Mouse (Mus musculus) MN1 (cell line): Measurements from ENCODE around the gene Cep131.

Experiments
- DNase-seq: peaks from one replicate; pipeline ENCODE4 v3.0.0-alpha.2; 2016; ENCODE audit warnings: low spot score

Cep131 gene

DNA sequence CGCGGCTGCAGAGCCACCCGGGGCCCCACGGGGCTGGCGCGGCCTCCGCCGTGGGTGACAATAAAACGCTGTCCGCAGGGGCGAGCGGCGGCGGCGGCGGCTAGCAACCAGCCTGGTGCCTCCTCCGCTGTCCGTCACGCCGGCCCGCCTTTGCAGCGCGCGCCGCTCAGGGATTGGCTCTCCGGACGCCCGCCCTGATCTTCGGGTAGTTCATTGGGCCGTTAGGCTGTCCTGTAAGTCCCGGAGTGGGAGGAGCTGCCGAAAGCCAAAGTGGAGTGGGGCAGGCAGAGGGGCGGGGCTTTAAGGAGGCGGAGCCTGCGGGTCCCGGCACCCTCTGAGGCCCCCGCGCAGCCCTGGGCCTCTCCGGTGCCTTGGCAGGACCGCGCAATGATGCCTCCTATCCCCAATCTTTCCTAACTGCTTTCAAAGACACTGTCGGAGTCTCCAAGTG, at the start of gene Cep131:
Gene Cep131, minus strand, starts transcription at position 126 of the 451 bp plus-strand sequence.
- peak; percentile 99 for DNase-seq

DNA sequence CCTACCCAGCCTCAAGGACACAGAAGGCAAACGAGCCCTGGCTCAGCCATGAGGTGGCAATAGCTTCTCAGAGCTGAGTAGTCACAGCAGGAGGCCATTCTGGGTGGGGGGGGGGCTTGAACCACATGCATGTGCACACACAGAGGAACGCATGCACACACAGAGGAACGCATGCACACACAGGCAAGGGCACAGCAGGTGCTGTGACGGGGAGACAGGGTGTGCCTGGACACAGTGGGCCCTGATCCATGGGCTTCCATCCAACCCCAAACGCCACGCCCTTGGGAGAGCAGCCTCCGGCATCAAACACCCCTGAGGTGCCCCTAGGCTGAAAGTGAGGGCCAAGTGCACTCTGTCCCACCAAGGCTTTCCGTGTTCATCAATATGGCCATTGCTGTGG, 49.6 kb upstream of the Cep131 start:
- DNase-seq, result no peak

DNA sequence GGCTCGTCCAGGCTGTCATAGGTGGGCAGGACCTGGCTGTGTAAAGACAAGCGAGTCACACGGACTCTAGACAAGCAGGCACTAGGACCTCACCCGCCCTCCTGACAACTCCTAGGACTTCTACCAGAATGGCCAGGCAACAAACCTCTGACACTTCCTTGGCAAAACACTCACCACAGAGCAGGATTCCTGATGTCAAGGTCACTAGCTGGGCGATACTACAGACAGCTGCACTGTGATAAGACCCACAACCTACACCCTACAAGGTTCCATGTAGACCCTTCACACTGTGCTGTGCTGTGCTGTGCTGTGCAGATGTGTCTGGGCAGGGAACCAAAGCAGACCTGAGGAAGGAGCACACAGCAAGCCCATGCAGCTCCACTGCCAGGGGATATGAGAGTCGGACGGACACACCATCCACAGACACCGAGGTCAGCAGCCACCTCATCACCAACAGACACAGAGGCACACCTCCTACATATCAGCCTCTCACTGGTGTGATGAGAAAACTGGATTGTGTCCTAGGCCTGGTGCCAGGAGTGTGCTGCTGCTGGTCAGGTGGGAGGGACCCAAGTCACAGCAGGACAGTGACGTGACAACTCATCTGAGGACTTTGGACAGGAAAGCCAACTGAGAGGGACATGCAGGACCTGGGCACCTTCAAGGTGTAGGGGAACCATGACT, 48.4 kb upstream of the Cep131 start:
- DNase-seq, result no peak

DNA sequence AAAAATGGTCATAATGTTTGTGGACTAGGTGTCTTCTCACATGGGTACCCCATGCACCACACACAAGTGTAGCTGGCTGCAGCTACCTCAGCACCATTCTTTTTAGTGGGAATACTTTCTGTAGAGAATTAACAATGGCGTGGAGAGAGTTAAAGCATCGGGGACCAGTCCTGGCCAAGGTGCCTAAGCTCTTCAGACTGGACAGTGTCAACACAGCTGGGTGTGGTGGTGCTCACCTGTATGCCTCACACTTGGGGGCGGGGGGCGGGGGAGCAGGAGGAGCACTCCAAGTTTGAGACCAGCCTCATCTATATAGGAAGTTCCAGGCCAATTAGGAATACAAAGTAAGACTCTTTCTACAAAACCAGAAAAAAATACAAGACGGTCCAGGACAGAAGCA, 47.5 kb upstream of the Cep131 start:
- DNase-seq, result no peak

DNA sequence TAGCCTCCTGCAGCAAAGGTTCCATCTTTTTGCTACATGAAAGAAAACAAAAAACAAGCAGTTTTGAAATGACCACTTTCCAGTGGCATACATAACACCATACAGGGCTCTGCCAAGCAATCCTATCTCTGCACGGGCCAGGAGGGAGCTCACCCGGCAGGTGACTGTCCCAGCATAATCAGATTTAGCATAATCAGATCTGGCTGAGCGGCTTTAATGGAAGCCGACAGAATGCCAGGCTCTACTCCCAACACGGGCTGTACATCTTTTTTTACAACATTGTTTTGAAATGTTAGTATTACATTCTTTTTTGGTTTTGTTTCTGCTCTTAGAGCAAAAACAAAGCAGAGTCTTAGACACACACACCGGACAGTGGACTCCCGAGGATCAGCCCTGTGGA, 42.7 kb upstream of the Cep131 start:
- peak; percentile 46 for DNase-seq

DNA sequence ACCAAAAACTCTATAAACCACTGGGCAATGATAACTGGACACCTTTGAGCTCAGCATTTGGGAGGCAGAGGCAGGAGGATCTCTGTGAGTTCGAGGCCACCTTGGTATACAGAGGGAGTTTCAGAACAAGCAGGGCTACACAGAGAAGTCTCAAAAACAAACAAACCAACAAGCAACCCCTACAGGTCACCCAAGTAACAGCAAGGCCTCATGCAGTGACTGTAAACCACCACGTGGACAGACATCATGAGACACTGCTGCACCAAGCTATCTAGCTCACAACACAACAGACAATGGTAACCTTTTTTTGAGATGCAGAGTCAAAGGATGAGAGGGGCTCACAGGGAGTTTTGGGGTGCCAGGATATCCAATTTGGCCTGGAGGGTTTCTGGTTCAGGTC, 40.2 kb upstream of the Cep131 start:
- no peak for DNase-seq

DNA sequence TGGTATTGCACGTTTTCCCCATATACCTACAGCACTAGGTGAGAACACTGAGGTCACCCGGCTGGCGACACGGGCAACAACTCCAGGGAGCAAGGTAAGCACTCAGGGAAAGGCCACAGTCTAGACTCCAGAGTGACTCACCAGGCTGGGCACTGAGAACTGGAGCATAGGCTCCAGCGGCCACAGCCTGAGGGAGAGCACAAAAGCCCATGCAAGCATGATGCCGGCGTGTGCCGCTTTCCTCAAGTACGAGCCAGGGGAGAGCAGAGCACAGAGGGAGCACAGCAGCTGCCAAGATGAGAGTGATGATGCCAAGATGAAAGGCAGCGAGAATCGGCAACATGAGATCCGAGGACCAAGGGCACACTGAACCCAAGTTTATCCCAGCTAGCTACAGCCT, 35.5 kb upstream of the Cep131 start:
- peak; percentile 32 for DNase-seq

DNA sequence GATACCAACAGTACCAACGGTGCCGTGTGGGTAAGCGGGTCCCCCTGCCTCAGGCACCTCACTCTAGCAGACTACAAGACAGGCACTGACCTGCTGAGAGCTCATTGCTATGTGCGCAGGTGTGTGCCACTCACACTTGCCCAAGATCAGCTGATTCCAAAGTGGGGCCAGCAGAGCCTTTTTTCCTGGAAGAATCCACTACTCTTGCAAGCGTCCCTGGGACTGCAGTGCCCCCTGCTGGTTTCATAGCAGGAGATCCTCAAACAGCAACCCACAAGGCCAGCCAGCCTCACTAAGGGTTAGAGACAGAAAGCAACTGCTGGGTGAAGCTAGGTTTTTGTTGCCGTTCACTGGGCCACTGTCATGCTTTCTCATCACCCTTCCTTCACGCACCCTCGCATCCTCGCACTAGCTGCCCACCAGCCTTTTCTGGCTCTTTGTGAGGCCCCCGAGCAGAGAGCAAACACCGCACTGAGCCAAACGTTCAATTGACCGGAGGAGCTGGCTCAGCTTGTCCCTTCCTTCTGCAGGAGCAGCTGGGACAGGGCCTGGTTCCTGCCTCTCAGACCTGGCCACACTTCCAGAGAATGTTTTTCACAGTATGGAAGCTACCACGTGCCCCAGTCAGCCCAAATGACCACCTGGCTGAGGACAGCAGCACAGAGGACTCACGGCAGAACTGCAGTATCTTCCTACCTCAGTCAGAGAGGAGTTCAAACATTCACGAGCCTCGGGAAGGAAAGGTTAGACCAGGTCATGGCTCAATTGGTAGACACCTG, 34.2 kb upstream of the Cep131 start:
- DNase-seq, result peak; percentile 85

DNA sequence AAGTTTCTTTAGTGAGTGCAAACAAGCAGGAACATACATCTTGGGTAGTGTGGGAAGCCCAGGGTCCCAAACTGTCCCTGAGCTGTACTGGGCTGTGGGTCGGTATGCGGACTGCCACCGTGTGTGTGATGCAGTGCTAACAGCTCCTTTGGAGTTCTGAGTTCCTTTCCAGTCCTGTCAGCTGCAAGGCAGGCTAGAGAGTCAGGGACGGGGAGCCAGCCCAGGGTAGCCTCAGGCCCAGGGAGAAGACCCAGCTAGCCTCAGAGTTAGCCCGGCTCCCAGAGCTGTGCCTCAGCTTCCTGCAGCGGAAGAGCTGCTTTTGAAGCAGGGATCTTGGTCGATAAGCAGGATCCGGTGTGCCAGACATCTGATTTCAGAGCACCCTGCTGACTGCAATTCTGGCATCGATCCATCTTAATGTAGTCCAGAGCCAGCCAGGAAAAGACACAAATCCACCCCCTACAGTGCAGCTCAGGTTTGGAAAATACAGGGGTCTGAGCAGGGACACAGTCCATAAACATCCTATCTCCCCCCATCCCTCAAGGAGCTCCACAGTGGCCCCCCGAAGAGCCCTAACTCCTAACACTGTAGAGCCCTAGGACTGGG, 33.4 kb upstream of the Cep131 start:
- peak; percentile 68 for DNase-seq

DNA sequence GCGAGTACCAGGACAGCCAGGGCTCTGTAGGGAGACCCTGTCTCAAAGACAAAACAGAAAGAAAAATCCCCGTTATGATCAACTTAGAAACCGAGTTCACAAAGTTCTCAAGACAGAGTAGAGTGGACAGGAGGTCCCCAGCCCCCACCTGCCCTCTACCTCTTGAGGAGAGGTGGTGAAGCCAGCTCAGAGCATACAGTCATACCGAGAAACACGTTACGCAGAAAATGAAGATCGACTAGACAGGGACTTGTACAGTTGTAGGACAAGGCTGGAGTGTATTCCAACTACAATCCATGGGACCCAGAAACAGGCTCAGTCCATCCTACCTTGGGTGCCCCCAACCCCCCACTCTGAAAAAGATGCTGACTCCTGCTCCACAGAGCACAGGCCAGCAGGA, 32.5 kb upstream of the Cep131 start:
- DNase-seq, result no peak

DNA sequence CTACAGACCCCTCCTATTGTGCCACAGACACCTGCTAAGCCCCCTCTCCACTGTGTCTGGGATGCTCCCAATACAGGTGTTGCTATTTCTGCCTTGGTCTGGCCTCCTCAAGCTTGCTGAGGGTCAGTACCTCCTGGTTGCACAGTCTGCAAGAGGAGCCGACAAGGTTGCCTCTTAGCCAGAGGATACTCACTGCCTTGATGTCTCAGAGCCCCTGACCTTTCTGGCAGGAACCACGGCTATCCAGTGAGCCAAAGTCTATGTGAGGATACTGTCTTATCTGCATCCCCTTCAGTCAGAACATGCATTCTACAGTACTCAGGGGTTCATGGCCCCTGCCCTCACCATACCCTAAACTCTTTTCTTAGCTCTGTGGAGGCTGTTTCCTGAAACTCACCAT, 31.0 kb upstream of the Cep131 start:
- no peak for DNase-seq

DNA sequence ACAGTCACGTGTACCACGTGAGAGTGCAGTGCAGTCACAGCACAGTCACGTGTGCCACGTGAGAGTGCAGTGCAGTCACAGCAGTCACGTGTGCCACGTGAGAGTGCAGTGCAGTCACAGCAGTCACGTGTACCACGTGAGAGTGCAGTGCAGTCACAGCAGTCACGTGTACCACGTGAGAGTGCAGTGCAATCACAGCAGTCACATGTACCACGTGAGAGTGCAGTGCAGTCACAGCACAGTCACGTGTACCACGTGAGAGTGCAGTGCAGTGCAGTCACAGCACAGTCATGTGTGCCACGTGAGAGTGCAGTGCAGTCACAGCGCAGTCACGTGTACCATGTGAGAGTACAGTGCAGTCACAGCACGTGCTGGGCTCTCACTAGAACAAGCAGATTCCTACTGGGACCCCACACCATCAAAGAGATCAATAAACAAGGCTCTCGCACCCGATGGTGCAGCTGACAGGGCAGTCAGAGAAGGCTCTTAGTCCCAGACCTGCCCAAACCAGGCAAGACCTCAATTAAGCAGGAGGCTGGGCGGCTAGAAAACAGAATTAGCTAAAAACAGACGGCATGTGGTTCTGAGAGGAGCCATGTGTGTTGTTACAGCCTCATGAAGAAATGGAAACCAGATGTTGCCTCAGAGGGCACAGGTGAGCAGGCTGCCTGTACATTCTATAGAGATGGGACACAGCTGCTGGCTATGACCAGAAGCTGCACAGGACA, 28.0 kb upstream of the Cep131 start:
- DNase-seq, result peak; percentile 88

DNA sequence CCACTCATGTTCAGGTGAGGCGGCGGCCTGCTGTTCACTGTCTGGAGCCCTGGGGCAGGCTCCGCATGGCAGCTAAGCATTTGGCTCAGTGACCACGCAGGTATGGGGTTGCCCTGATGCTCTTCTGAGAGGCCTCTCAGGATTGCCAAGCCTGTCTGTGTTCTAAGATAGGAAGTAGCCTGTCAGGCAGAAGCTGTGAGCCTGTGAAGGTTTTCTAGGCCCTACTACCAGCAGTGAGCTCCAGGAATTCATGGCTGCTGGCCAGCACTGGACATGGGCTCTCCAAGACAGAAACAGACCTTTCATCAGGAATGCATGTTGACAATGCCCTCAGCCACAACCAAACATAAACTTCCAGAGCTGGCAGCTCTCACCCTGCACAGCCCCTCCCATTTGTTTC, 25.5 kb upstream of the Cep131 start:
- DNase-seq, result peak; percentile 46

DNA sequence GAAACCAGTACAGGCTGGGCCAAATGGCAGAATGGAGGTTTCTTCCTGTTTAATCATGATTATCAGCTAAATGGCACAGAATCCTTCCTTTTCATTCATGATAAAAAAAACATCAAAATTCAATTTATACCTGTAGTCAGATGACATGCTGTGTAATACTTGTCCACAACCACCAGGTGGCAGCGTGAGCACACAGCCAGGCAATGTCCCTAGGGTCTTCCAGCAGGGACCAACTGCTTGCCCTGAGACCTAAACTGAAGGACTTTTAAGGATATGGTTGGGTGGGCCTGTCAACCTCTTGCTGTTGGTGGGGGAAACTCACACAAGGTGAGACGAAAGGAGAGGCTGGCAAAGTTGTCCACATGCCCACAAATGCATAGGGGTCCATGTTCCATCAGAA, 24.4 kb upstream of the Cep131 start:
- DNase-seq, result peak; percentile 84

DNA sequence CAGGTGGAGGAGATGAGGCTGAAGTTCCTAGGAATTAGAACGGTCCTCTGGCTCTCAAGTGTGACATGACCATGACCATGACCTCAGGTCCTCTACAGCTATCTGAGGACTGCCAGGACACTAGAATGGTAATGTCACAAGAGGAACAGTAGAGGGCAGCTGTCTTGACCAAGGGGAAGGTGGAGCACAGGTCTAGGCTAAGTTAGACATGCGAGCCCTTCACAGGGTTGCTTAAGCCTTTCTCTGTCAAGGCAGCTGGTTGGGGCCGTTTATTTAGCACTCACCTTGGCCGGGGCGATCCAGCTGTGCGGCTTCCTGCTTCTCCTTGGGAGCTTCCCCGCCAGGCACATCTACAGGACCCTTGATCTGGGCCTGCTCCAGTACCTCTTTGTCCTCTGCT, 23.9 kb upstream of the Cep131 start:
- DNase-seq, result peak; percentile 60

DNA sequence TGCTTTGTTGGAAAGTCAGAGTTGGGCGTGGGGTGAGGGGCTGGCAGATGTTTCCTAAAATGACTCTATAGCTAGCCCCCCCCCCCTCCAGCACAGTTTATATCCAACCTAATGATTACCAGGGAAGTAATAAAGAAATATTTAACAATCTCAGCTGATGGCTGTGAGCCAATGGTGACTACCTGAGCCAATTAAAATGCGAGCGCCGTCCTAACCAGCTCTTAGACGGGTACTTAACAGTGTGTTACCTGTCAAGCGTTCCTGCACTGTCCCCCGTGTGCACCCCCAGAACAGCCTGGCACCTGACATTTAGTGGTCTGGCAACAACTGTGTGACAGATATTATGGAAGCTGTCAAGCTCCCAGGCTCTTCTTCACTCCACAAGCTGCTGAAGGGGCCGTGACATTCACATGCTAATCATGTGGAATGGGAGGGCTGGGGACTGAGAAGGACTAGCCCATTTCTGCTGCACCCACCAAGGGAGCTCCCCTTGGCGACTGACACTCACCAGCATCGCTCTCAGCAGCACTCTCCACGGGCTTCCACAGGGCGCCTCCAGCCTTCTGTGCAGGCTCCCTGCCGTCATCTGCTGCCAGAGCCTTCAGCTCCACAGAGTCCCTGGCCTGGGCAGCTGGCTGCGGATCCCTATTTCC, 23.1 kb upstream of the Cep131 start:
- no peak for DNase-seq

DNA sequence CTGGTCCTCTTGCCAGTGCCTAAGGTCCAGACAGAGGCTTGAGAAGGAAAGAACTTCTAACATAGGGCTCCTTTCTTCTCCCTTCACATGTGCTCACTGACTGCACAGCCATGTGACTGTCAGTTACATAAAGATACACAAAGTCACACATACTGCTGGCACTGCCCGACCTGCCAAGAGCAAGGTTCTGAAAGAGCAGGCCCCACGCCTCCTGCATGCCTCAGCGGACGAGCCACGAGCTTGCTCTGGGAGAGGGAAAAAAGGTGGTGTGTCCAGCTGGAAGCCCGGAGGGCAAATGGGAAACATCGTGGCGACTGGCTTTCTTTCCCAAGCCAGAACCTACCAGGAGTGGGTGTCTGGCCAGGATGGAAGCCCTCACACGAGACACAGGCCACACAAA, 21.2 kb upstream of the Cep131 start:
- DNase-seq, result no peak

DNA sequence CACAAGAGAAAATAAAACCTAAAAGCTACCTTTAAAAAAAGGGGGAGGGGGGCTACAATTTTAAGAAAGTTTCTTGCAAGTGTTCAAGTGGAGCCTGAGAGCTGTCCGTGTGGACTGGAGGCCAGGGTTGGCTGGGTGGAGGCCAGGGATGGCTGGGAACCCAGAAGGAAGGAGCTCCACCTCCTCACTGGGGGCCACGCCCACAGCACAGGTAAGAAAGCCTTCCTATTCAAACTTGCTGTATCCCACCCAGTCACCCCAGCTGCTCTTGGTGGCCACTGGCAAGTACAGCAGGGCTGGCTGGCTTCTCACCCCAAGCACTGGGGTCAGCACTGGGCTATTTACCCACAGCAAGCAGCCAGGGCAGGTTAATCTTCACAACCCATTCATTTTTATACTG, 20.4 kb upstream of the Cep131 start:
- DNase-seq, result no peak

DNA sequence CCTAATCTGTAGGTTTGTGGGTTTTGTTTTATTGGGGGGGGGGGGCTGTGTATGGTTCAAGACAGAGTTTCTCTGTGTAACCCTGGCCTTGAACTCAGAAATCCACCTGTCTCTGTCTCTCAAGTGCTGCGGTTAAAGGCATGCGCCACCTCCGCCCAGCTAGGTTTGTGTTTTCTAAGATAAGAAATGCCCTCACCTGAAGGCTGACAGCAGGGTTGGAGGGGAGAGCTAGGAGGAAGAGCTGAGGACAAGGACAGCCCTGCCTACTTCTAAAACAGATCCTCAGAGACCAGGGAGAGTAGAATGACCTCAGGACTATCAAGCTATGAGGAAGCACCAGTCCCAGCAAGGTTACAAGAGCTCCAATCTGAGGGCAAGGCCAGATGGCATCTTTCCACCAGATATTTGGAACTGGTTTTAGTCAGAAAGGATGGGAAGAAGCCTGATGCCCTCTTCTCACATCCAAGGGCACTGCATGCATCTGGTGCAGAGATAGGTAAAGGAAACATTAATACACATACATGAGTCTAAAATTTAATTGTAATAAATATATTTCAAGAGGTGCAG, 16.9 kb upstream of the Cep131 start:
- DNase-seq, result no peak

DNA sequence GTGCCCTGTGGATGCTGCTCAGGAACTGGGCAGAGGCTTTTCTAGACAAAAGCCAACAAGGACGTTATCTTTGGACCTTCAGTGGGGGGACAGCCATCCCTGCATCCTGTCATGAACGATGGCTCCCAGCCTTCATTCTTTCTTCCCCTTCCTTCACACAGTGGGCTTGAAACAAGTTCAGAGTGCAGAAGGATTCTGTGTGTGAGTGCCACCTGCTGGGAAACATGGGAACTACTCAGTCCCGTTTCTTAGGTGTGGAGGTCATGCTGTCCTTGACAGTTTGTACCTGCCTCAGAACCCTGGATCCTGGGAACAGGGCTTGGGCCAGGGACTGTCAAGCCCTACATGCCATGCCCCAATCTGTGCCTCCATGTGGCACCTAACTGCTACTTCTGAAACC, 14.4 kb upstream of the Cep131 start:
- peak; percentile 88 for DNase-seq

DNA sequence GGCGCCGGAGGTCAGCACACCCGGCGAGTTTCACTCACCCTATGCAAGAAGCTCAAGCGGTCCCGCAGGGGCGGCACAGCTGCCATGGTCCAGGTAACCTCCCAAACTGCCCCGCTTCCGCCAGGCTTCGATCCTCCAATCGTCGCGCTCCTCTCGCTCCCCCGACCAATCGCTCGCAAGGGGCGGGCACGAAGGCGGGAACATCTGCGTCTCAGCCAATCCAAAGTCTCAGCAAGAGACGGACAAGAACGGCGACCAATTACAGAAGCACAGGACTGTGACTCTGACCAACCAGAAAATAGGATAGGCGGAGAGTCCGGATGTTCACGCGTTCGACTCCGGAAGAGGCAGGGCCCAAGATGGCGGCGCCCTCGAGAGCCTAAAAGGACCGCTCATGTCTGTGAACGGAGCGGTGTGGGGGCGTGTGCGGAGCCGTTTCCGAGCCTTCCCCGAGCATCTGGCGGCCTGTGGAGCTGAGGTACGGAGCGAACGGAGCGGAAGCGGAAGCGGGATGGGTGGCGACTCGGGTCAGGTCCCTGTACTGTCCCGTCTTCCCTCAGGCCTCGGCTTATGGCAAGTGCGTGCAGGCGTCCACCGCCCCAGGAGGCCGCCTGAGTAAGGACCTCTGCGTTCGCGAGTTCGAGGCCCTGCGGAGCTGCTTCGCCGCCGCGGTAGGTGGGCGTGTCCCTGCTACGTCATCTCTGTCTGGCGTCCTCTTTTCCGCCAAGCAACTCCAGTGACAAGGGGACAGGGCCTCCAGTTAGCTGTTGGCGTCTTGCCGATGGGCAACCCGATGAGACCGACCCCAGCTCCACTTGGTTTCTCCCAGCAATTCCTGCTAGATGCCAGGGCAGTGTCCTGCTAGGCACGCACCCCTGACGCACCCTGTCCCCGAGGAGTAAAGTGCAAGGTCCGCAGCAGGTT, 12.2 kb upstream of the Cep131 start, which contains the start of the genes Tepsin and Ndufaf8:
Gene Tepsin, minus strand, starts transcription at position 144 of the 924 bp plus-strand sequence.
Gene Ndufaf8, plus strand, starts transcription at position 341 of the 924 bp plus-strand sequence.
- peak; percentile 99 for DNase-seq
